Mouse (Mus musculus): ENCODE results near the gene Peli2. TPM values are rescaled to one million over a fixed set of nuclear protein-coding genes. Genes with fewer than 3 reads are reported as not detected.

Gene Peli2
- total RNA-seq, 2 experiments from 2014 or later, result 21.7 to 26.2 TPM

DNA sequence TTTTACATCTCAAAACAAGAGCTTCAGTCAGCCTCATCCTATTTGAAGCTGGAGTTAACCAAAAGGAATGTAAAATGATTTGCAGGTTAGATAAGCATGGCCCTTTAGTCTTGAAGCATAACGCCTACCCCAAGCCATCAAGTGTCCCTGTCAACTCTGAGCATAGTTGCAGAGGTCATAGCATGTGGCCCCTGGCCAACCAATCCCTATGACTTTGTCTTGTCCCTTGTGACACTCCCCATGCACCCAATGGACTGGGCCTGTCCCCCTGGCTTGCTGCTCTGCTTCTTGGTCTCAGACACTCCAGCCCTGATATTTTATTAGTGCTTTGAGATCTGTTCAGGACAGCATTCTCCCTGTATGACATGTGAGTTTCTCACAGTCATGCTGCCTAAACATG is 30.3 kb downstream of the Peli2 start:
- no peak for DNase-seq (ENCODE audit: low spot score in 2 of 2)

DNA sequence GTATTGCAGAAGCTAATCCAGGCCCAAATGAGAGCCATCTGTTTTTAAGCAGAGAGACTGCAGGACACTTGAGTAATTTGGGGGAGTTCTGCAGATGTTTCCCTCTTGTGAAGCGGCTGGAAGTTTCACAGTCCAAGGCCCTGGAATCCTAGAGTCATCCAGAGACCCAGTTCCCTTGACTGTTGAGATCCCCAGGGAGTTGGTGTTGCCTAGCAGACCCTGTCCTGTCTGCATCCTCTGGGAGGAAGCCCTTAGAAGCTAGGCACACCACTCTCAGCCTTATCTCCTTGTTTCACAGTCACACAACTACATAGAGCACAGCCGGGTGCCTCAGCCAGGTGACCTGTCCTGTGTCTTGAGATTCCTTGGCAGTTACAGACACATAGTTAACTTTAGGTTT is 30.9 kb downstream of the Peli2 start:
- no peak for DNase-seq (ENCODE audit: low spot score in 2 of 2)

DNA sequence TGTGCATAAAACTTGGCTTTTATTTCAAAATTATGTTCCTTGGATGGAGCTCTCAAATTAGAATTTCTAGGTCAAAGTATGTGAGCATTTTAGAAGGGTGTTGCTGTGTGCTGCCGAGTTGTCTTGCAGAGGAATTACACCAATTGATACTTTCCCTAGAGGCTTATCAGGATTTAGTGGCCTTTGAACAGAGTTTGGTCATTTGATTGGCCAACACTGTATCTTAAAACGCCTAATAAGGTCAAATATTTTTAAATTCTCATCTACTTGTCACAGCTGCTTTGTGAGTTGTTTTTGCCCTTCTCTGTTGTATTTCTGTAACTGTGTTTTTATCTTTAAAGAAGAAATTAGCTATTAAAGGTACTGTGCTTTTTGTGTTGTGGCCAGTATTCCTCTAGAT is 32.4 kb downstream of the Peli2 start:
- no peak for DNase-seq (ENCODE audit: low spot score in 2 of 2)

DNA sequence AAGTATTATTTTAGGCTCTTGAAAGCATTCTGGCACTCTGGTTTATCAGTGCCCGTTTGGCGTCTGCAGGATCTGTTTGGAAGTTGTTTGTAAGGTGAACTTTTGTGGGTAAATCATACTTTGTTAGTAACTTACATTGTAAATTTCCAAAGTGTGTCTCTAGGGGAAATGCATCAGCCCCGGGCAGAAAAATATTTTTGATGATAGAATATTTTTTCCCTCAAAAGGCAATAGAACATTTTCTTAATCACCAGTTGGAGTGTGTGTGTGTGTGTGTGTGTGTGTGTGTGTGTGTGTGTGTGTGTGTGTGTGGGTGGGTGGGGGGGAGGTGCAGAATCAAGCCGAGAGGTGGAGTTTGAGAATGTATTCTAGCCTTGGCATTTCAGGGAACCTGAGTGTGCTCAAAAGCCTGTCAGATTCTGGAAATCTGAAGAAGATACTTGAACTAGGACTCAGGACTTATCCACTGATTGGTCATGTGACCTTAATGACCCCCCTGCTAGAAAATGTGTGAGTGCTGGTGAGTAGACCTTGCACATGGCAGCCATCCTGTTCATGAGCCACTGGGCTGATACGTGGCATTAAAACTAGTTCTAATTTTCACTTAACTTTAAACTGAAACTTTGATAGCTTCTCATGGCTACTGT is 33.4 kb downstream of the Peli2 start:
- no peak for DNase-seq (ENCODE audit: low spot score in 2 of 2)

DNA sequence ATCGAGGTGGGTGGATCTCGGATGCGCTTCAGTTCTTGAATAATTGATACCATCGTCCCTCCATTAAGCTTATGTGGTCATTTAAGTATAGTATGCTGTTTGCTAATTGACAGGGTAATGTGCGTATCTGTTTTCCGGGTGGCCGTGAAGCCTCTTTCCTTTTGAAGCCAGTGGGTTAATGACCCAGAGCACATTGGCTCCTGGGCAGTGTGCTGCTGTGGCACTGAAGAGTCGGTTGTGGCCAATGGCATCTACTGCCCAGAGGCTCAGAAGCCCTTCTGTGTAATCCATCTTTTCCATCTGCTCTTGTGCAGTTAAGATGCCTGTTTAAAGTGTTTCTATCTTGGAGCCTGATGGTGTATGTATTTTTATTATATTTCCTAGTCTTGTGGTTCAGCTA is 34.0 kb downstream of the Peli2 start:
- DNase-seq (ENCODE audit: low spot score in 2 of 2), result no peak

DNA sequence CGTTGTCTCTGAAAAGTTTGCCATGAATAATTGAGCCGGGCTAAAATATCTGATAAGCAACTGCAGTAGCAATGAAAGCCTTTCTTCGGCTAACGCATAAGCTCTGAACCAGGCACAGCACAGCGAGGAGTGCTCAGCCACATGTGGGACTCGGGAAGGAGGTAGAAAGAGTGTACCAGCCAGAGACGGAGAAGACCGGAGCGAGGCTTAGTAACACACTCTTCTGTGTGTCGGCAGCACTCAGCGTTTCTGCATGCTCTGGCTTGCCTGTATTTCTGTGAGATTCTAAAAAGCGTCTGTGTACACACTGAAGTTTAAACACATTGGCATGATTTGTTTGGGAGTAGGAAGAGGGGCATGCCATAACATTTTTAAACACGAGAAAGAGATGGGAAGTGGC is 34.5 kb downstream of the Peli2 start:
- DNase-seq (ENCODE audit: low spot score in 2 of 2), result no peak

DNA sequence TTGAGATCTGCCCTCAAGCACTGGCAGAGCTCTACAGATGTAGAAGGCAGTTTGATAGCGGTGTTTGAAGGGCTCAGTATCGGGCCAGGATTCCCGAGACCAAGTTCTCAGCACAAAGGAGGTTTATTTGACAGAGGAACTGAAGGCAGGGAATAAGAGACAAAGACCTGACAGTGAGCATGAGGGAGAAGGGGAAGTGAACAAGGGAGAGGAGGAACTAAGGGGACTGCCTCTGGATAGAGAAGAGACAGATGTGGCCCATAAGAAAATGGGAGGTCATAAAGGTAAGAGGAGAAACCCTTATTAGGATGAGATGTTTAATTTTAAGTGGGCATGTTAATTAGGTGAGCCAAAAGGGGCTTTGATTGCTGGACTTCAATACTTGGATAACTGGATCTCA is 36.5 kb downstream of the Peli2 start:
- no peak for DNase-seq (ENCODE audit: low spot score in 2 of 2)

DNA sequence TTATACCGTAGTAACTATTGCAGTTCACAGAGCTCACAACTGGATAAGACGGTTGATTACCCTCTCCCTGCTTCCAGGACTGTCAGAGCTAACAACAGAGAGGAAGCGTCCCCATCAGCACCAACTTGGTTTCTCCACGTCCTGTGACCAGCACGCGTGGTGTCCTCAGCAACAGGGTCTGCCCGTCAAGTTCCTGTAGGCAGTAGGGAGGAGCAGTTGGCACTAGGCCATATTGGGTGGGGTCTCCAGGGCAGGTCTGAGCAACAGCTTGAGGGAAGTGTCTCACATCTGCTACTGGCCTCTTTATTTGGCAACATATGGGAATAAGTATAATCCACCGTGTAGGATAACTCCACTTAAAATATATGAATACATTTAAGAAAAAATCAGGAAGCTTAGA is 37.2 kb downstream of the Peli2 start:
- DNase-seq (ENCODE audit: low spot score in 2 of 2), result no peak

DNA sequence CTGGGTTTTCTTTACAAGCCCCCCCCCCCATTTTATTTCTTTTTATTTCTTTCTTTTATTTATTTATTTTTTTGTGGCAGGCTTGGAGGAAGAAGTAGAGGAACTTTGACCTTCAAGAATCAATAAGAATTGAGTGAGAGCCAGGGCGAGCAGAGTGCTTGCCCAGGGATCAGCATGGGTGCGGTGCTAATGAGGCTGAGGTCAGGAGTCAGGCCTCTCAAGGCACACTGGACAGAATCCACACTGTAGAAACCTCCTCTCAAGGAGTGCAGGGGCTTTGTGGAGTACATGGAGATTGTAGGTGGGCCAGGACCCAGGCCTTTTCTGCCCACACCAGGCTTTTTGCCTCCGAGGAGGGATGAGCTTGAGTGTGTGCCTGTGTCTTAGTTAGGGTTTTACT is 38.8 kb downstream of the Peli2 start:
- DNase-seq (ENCODE audit: low spot score in 2 of 2), result no peak

DNA sequence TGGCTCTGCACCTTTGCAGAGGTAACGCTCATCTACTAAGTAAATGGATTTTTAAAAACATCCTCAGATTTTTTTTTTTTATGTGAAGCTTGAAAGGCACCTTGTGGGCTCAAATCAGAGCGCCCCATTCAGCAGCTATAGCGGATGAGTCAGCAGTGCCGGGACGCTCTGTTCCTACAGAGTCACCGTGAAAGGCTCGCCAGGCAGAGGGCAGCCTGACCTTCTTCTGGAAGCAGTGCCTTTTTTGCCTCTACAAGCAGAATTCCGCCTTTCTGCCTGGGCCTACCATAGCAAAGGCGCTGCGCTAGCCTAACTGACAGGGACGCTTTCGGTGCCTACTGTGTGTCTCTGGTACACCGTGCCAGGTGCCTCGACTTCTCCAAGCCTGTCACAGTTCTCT is 41.8 kb downstream of the Peli2 start:
- DNase-seq (ENCODE audit: low spot score in 2 of 2), result no peak

DNA sequence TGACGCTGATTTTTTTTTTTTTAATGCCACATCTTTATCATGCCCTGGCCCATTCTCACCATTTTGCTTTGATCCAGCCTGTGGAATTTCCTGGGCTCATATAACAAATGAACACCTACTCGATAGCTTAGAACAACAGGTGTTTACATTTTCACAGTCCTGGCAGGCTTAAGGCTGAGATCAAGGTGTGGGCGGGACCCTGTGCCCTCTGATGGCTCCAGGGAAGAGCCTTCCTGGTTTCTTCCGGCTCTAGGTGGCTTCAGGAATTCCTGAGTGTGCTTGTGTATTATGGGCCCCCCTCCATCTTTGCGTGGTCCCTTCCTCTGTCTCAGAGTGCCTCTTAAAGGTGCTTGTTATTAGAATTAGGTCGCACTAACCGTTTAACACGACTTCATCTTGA is 44.3 kb downstream of the Peli2 start:
- DNase-seq (ENCODE audit: low spot score in 2 of 2), result no peak

DNA sequence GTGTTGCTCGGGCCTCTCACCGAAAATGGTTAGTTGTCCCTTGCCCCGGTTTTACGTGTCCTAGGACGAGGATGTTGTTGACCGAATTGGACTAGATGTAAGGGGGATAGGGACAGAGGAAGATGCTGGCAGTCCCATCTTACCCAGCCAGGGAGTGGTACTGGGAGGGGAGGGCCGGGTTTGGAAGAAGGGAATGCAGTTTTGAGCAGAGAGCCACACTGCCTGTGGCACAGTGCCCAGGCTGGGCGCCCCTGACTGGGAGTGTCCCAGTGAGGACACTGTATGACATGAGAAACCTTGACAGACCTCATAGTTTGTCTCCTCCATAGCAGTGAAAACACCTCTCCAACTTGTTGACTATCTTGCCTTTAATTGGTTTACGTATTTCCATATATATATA is 45.8 kb downstream of the Peli2 start:
- DNase-seq (ENCODE audit: low spot score in 2 of 2), result no peak

DNA sequence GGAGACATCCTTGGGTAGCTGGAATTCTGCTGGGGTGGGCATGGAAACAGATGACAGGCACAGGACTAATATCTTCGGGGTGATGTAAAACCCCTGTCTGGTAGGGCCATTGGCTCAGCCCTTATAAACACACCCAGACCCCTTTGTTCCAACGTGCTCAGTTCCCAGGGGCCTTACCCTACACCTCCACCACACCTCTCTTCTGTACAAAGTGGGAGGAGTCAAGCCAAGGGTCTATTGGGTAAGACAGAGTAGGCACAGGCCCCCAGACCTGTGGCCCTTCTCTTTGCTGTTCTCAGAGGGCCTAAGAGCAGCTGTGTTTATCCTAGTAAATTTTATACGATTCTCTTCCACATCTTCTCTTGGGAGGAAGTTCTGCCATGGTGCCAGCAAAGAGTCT is 46.4 kb downstream of the Peli2 start:
- DNase-seq (ENCODE audit: low spot score in 2 of 2), result no peak

DNA sequence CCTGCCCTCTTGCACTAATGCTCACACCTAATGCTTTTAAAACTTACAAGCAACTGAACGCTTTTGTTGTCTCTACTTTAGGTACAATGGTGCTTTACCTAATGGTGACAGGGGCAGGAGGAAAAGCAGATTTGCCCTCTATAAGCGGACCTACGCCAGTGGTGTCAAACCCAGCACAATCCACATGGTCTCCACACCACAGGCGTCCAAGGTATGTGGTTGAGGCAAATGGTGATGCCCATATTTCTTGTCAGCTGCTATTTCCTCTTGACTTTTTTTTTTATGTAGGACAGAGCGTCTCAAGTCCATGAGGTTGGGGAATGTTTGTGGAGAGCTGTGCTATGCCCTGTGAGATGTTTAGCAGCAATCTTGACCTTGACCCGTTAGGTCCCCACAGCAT is 47.5 kb downstream of the Peli2 start:
- DNase-seq (ENCODE audit: low spot score in 2 of 2), result no peak

DNA sequence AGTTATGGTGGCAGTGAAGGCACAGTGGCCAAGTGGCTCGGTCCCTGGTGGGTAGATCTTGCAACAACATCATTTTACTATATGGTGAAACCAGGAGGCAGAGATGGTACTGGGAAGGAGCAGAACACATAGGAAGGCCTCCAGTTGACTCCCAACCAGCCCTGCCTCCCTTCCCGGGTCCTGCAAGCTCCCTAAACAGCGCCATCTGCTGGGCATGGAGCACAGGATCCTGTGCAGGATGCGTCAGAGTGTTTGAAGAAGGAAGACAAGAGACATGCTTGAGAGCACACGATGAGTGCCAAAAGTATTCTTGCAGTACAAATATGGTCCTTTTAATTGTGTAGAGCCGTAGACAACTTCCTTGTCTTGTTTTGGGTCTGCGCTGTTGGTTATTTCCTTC is 49.3 kb downstream of the Peli2 start:
- no peak for DNase-seq (ENCODE audit: low spot score in 2 of 2)

DNA sequence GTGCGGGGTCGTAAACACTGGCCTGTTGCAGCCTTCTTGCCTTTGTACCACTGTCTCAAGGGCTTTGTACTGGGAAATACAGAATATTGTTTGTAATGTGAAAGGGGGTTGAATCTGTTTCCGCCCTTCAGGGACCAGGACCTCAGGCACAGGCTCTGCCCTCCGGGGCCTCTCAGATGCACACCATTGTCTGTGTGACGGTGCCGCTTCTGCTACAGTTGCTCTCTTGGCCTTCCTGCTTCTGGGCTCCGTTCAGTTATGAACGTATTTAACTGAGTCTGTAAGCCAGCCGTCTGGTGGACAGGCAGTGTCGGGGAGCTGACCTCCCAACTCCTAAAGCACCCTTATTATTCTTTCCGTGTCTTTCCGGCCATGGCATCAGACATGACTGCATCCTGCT is 50.6 kb downstream of the Peli2 start:
- DNase-seq (ENCODE audit: low spot score in 2 of 2), result no peak

DNA sequence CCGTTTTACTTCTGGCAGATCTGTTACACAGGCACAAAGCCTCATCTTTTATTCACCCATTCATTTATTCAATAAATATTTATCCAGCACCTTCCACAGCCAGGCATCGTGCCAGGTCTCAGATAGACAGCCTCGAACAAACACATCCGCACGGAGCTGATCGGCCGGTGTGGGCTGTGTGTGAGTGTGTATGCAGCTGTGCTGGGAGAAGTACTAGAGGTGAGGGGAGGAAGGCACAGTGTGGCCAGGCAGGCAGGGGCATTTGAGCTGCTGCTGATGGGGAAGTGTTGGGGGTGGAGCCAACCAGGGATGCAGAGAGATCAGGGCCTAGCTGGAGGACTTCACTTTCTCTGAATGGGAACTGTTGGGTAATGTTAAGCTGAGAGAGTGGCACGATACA is 51.4 kb downstream of the Peli2 start:
- DNase-seq (ENCODE audit: low spot score in 2 of 2), result no peak

DNA sequence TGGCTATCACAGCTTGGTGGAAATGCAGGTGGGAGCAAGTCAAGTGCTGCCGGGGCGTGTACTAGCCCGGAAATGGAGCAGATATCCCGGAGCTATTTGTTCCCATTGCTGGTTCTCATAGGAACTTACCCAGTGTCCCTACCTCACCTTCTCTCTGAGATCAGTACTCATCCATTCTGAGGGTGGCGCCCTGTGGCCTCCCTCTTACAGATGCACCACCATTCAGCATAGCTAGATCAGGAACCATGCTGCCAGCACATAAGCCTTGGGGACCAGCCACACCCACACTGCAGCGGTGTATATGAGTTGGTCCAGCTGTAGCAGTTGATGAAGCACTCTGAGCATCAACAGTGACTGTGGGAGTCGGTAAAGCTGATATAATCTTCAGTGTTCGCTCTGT is 52.3 kb downstream of the Peli2 start:
- no peak for DNase-seq (ENCODE audit: low spot score in 2 of 2)

DNA sequence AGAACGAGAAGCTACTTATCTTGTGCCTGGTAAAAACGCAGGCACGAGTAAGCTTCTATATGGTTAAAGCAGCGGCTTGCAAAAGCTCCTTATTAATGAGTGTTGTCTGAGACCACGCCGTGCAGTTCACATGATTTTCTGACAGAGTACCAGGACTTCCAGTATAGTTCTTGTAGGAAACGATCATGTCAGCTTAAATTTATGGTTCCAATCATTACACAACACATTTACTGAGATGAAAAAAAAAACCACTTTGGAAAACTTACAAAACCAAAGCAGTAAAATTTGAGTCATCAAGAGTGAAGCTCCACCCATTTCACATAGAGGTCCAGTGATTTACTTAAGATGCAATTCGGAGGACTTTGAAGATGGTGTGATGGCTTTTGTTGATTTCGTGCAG is 53.2 kb downstream of the Peli2 start:
- DNase-seq (ENCODE audit: low spot score in 2 of 2), result no peak

DNA sequence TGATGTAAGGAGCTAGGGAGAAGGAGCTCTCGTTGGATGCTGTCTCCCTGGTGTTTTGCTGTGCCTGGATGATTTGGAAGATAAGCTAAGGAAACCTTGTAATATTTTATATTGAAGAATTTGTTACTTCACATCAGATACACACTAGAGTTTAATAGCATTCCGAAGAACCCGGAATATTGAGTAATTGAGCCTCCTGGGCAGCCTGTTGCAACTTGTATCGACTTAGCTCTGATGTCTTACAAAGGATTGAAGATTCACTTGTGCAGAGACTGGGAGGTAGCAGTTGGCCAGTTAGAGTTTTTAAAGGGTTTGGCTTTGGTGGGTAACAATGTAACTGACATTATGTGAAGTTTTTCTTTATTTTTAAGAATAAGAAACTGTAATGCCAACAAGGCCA is 53.7 kb downstream of the Peli2 start:
- no peak for DNase-seq (ENCODE audit: low spot score in 2 of 2)

DNA sequence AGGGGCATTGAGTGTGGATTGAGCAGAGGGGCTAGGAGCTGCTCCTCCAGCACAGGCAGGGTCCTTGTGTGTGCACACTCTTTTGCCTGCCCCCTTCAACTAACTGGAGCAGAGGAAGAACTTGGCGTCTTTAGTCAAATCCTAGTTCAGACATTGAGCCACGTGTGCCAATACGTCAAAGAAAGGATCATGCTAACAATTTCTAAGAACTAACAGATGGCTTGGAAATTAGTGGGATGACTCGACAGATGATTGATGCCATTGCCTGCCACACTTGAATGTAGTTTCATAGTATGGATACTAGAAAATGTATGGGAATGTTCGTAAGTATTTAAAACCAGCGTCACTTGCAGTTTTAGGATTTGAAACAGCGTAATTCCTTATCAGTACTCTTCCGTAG is 54.5 kb downstream of the Peli2 start:
- no peak for DNase-seq (ENCODE audit: low spot score in 2 of 2)

DNA sequence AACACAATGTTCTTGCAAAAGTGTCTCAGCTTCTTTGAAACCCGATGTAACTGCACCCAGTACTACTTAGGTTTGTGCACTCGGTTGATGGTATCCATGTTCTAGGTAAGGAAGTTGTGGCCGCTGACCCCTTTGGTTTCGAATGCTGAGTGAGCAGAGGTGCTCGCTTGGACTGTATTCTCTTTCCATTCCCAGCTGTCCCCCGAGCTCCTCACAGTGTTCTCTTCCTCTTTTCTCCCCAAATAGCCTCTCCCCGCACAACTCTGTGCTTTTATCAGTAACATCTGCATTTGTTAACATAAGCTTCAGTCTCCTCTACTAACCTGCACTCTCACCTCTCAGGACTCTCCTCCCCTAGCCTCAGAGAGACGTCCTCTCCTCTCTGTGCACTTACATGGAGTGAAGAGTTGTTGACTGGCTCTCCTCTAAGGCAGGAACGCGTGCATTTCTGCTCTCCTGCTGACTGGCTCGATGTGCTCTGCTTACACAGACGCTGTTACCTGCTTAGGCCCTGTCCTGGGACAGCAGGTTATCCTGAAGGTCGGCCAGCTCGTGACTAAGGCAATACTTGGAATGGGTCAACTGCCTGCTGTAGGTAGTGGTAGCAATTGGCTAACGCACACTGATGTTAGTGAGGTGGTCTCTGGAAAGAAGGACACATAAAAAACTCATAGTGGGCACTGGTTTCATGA is 57.8 kb downstream of the Peli2 start:
- no peak for DNase-seq (ENCODE audit: low spot score in 2 of 2)

DNA sequence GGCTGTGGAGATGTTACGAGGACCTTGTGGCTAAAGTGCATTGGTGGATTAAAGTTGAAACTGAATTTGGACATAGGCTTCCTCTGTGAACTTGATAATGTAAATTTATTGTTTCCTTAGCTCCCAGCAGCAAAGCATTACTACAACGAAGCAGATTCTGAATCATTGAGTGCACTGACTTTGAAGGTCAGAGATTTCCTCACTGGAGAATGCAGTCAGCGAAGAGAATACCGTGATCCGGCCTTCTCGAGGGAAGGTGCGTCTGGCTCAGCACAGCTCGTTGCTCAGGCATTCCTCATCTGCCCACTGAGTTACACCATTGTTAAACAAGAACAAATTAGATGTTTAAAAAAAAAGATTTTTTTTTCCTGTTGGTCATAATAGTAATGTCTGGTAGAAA is 58.4 kb downstream of the Peli2 start:
- DNase-seq (ENCODE audit: low spot score in 2 of 2), result no peak

DNA sequence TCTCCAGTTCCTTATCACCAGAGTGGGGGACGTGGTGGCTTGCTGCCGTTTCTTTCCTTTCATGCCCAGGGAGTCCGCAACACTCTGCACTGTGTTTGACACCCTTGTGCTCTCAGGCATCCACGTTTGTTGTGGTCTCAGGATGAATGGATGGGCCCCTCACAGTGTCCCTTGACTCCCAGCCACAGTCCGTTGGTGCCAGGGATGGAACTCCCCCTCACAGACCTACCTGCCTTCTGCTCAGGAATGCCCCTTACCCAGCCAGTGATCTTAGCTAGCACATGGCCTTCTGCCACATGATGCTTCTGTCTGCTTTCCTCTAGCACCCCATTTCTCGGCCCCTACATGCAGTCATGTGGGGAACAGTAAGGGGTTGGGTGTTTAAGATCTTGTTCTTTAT is 65.7 kb downstream of the Peli2 start:
- no peak for DNase-seq (ENCODE audit: low spot score in 2 of 2)
